Mouse (Mus musculus) heart, adult 11 months (tissue): Measurements from ENCODE around the gene Ckap5.

Experiments
- DNase-seq: peaks from one replicate; pipeline ENCODE4 v3.0.0; 2022

Ckap5 gene

DNA sequence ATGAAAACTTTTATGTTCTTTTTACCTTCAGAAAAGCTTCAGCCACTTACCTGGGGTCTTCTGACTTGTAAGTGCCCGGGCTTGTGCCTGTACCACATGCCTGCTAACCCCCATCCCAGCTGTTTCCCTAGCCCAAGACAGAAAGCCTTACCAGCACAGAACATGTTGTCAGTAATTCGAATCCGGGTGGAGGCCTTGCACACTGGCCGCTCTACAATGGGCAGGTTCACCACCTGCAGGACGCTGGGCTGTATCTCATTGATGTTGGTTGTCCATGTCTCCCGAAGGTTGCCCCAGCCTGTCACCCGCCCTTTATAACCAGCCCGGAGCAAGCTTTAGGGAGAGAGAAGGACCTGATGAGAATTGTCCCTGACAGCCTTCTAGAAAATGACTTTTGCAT, 101.6 kb downstream of the Ckap5 start:
- DNase-seq = peak; percentile 67

DNA sequence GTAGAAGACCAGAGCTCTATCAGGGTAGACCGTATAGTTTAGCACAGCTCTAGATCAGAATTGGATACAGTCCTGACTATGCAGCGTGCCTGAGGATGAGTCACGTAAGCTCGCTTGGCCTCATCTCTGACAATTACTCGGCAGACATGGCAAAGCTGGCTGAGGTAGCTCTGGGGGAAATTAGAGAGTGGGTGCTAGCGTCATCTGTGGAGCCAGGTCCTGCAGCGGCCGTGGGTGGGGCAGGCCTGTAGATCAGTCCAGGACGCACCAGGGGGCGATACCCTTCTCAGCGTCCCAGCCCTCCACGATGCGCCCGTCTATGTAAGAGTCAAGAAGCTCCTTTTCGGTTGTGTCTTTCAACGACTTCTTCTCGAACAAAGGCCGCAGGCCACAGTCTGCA, 103.1 kb downstream of the Ckap5 start:
- no peak for DNase-seq

DNA sequence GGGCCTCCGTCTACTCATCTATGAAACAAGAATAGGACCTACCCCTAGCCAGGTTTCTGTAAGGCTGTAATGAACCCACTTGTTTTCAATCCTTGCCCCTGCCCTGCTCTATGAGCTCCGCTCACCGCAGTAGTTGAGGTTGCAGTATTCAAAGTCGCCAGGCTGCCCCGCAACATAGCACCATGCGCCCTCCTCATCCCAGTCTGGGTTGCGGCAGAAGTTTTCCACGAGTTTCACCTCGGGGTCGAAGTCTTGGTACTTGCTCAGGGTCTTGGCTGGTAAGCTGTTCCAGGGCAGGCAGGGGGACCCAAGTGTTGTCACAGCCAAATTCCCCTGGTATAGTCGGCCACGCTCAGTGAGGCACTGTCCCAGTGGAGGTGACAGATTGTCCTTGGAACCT, 103.8 kb downstream of the Ckap5 start:
- peak; percentile 85 for DNase-seq

DNA sequence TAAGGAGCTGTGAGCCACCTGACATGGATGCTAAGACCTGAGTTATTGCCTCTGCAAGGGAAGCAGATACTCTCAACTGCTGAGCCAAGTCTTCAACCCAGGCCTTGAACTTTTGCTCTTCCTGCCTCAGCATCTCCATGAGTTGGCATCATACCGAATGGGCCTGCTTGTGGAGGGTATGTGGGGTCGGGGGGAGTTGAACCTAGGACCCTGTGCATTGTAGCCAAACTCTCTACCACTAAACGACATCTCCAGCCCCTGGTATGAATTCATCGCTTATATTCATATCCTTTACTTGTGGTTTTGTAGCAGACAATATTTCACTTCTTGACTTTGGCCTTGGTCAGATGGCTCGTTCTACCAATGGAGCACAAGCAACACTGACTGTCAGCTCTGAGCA, 105.3 kb downstream of the Ckap5 start:
- DNase-seq = no peak

DNA sequence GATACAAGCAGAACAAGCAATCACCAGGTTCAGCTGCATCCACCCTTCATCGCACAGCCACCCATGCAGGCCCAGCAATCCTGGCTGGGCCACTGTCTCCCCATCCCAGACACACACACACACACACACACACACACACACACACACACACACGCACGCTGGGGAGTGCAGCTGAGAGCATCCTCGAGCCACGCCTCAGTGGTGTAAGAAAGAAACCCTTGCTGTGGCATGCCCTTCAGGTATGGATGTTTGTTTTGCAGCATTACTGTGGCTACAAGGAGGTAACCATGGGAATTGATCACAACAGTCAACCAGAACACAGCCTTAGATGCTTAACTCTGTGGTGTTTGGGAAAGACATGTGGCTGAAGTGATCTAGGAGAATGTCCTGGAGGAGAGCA, 105.8 kb downstream of the Ckap5 start:
- no peak for DNase-seq

DNA sequence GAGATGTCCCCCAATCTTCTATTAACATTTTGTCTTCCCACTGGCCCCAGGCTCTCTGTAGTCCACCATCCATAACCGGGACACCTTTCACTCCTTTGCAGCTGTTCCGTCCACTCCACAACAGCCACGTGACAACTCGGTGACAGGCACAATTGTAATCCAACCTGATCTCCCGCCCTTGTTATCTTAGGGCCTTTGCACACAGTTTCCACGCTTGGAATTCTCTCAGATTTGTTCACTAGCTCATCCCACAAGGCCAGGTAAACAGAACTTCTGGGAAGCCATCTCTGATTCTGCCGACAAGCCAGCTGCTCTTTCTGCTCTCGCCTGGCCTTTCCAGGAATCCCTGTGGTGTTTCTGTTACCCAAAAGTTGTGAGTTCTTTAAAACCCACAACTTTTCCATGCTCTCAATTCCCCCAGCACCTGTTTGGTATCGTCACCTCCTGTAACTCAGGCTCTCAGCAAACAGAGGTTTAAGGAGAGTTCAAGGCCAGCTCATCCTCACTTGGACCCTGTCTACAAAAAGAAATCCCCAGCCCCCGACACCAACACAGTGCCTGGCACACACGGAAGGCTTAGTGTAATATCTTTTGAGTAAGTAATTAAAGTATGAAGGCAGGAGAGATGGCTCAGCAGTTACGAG, 106.9 kb downstream of the Ckap5 start:
- peak; percentile 80 for DNase-seq

DNA sequence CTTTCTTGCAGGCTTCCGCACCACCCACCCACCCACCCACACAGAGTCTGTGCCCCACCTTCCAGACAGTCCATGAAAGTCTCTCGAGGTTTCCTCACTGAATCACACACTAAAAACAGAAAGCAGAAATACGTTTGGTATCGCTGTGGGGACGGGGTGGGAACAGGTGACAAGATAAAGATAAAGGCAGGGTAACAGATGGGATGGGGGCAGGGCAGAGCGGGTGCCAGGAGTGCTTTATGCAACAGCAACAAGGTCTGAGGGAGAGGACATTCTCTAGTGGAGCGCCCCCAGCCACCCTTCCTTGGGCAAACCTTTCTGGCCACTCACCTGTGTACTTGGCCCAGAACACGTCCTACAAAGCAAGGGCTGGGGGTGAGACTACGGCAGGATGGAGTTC, 108.3 kb downstream of the Ckap5 start:
- peak; percentile 75 for DNase-seq

DNA sequence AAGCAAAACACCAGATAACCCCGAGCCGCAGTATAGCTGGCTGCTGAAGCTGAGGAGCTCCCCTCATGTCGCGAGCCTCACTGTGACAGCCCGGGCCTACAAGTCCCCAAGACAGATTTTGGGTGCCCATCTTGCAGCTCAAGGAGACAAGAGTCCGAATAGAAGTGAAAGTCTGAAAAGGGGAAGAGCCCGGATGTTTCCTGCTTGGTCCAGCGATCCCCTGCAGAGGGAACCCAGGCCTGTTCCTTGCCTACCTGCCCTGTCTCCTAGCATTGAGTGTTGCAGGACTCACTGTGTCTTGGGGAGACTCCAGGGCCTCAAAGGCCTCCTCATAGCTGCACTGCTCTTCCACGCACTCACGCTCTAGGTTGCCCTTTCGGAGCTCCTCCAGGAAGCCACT, 108.9 kb downstream of the Ckap5 start:
- DNase-seq = peak; percentile 86

DNA sequence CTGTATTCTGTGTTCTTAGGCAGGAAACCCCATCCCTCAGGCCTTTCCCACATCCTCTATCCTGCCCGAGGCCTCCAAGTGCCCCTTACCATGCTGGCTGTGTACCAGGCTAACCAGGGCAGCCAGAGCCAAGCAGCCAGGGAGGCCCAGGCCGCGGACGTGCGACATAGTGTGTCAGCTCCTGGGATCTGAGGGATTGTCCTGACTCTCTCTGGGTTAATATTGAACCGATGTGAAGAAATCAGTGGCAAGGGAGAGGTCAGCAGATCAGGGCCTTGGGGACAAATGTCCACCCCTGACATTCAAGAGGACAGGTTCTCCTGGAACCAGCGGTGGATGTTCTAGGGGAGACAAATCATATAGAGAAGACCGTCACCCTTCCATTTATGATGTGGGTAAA, 109.7 kb downstream of the Ckap5 start, which contains the start of gene F2:
Gene F2, minus strand, starts transcription at position 186 of the 400 bp plus-strand sequence.
- DNase-seq = no peak

DNA sequence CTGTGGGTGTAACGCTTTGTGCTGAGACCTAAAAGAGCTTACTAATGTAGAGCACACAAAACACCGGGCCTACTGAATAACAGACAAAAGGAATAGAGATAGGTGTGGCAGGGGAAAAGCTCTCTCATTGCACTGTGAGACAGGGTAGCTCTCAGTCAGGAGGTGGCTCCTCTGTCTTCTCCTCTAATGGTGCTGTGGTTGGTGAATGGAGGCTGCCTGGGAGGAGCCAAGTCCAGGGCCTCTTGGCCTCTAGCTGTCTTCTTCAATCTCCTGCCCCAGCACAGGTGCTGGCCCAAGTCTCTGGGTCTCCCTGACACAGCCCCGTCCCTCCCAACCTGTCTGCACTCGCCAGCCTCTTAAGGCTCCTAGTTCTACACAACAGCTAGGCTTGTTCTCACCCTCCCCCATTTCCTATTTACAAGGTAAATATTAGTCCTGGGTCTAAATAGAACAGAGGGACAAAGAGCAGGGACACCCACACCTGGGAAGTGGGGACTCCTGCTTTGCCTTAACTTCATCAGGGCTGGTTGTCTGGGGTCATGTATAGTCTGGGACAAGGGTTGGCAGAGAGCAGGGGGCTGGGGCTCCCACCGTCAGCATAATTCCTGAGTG, 110.3 kb downstream of the Ckap5 start:
- DNase-seq = no peak

DNA sequence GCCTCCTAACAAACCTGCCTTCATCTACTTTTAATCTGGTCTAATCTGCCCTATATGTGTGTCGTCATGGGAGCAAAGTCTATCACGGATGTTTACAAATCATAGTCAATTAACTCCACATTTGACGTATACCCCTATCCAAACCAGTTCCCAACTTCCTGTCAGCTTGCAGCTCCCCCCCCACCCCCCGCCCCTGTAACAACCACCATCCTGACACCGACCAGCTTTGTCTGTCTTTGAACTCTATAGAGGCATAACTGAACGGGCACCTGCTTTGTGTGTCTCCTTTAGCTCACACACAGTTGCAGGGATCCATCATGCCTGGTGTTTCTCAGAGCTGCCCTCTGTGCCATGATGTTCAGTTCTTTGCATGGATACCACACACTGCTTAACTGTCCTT, 112.4 kb downstream of the Ckap5 start:
- DNase-seq = no peak

DNA sequence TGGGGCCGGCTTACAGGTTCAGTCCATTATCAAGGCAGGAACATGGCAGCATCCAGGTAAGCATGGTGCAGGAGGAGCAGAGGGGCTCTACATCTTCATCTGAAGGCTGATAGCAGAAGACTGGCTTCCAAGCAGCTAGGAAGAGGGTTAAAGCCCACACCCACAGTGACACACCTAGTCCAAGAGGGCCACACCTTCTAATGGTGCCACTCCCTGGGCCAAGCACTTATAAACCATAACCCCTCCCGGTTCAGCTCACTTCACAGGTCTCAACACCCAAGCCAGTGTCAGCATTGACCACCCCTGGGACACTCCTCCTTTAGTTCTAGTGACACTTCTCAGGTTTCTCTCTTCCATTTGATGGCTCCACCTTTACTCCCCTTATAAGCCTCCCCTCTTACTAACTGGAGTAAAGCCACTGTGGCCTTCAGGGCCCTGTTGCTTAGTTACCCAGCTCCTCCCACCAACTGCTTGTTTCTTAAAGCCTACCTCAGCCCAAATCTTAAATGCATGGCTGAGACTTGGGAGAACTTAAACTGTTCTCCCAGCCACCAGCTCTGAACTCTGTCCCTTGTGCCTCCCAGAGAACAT, 116.4 kb downstream of the Ckap5 start:
- peak; percentile 85 for DNase-seq

DNA sequence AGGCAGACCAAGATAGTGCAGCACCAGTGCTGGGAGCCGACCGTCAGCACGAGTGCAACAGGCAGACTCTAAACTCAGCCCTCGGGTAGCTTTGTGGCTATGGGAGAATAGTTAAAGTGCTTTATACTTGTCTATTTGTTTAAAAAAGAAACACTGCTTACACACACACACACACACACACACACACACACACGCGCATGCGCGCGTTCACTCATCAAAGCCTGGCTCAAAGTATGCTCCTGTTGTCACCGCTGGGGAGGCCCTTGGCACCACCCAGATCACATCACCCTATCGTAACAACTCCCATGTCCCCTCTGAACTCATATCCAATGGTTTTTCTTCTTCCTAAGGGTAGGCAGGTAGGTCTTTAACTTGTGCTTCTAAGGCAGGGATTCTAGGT, 117.5 kb downstream of the Ckap5 start:
- no peak for DNase-seq

DNA sequence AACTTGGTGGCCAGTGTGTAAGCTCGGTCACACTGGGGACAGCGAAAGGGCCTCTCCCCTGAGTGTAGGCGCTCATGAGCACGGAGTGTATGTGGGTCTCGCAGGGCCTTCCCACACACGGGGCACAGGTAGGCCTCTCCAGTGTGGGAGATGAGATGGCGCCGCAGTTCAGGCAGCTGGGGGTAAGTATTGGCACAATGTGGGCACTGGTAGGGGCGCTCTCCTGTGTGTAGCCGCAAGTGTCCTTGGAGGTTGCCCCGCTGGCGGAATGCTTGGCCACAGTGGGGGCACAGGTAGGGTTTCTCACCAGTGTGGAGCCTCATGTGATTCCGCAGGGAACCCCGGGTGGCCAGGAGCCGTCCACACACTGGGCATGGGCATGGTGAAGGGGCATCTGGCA, 118.8 kb downstream of the Ckap5 start:
- no peak for DNase-seq

DNA sequence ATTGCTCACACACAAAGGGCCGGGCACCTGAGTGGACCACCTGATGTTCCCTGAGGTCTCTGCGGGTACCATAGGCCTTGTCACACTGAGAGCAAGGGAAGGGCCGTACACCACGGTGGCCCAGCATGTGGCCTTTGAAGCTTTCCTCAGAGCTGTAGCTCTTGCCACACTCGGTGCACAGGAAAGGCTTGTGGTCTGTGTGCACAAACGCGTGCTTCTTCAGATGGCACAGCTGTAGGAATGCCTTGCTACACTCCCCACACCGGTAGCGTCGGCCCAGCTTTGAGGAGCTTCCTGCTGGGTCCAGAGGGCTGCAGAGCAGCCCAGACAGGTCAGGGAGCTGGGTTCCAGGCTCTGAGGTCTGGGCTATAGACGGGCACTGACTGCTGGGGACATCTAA, 119.2 kb downstream of the Ckap5 start:
- no peak for DNase-seq

DNA sequence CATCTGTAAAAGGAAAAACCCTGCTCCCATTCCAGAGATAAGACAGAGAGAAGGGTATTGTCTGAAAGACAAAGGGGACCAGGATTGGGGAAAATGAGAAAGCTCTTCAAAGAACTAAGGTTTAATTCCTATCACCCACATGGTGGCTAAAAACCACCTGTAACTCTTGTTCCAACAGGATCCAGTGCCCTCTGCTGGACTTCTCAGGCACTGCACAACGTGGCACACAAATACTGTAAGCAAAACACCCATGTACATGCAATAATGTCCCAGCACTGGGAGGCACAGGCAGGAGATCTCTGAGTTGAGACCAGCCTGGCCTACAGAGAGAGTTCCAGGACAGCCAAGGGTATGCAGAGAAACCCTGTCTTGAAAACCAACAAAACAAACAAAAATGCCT, 120.2 kb downstream of the Ckap5 start:
- DNase-seq = no peak

DNA sequence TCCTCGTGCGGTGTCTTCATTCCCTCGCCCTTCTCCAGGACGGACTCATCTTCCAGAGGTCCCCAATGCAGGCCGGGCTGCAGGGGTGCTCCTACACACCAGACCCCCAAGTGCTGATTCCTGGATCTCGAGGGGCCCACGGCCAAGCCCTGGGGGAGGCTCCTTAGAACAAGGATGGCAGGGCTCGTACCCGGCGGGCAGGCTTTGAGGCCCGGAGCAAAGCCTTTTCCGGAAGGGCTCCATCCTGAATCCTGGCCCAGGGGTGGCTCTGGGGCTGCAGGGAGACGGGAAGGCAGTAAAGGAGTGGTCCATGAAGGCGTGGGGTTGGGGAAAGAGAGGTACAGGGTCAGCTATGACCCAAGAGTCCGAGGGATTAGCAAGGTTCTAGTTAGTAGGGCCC, 122.6 kb downstream of the Ckap5 start:
- no peak for DNase-seq

DNA sequence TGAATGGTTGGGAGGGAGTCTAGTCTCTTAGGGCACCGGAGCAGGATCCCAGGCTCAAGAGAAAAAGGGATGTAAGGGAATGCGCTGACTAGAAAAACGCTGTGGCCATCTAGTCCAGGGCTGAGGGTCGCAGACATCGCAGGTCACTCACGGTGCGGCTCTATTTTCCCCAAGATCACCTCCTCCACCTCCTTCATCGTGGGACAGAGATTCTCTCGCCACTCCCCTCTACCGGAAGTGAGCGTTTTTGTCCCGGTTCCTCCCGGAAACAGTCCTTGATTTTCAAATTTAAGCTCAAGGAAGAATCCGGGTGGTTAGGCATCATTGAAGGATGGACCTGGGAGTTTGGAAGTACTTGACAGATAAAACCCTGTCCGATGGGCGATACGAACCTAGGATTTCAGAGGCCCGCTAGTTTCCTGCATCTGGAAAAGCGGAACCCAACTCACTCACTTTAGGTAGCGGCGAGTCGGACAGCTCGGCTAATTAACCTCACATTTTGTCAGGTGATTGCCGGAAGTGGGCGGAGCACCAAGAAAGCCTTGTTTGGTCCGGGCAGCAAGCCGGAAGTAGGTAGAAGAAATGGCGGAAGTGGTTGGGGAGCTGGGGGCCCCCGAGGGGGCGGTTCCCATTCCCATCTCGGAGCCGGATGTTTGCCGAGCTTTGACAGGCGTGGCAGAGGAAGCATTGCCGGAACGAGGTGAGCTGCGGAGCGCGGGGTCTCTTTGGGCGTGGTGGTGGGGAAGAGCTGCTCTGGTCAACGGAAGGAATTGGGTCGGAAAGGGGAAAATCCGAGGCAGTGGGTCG, 123.2 kb downstream of the Ckap5 start, which contains the start of the genes Zfp408 and Arhgap1:
Gene Zfp408, minus strand, starts transcription at position 239 of the 807 bp plus-strand sequence.
Gene Arhgap1, plus strand, starts transcription at position 308 of the 807 bp plus-strand sequence.
- peak; percentile 99 for DNase-seq

DNA sequence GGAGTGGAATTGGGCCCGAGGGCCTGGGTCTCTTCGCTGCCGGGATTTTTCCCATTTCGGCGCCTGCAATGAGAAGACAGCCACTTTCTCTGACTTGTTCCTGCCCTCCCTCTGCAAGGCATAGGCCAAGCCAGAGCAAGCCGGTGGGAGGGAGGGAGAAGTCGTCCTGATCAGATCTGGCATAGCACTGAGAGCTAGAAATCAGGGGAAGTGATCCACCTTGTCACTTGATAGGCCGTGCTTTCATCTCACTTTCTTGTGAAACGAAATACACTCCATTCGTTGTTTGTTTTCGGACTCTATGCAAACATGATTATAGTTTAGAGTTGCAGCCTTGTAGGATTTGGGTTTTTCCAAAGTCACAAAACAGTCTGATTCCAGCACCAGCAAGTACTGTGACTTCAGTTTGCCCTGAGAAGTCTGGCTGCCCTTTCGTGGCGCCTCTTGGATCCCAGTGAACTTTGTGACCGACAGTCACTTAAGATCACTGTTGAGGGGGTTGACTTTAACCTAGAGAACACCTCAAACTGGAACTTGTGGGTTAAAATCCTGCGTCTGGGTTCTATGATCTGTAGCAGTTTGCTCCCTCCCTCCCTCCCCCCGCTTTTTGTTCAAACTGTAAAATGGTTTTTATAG, 123.9 kb downstream of the Ckap5 start:
- DNase-seq = no peak

DNA sequence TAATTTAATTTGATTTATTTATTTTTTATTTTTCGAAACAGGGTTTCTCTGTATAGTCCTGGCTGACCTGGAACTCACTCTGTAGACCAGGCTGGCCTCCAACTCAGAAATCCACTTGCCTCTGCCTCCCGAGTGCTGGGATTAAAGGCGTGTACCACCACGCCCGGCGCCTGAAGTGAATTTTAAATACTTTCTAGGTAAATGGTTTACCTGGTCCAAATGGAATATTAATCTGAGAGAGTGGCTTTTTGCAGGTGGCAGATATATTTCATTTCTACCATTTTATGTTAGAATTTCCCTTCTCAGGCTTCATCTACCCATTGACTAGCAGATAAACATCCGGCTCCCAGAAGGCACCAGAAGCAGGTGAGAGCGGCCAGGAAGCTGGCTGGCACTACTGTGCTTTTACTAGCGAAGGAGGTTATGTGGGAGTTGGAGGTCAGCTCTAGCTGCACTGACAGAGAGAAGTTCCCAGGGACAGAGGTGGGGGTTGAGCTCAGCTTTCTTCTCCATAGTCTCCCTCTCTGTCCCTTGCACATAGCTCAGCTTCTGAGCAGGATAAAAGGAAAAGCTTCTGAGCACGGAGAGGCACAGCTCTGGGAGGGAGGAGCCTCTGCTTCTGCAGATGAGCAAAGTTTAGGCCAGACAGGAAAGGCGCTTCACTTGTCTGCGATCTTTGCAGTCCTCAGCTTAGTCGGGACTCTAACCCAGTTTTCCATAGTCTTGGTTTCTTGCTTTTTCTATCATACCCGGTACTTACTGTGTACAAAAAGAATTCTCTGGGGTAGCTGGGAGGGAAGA, 125.1 kb downstream of the Ckap5 start:
- peak; percentile 78 for DNase-seq

DNA sequence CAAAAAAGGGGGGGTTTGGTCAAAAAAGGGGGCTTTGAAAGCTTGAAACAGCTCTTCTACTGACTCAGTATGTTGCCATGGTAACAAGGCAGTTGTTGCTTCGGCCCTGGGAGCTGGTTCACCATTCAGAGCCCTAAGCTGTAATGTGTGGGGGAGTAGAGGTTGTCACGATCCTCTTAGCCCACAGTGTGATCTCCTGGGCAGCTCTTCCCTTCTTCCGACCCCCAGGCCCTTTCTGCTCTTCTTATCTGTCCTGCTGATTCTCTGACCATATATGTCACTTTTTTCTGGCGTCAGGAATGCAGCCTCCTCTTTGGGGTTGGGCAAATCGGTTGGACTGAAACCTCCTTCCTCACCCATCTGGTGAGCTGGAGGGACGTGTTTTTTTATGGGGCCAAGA, 126.3 kb downstream of the Ckap5 start:
- no peak for DNase-seq

DNA sequence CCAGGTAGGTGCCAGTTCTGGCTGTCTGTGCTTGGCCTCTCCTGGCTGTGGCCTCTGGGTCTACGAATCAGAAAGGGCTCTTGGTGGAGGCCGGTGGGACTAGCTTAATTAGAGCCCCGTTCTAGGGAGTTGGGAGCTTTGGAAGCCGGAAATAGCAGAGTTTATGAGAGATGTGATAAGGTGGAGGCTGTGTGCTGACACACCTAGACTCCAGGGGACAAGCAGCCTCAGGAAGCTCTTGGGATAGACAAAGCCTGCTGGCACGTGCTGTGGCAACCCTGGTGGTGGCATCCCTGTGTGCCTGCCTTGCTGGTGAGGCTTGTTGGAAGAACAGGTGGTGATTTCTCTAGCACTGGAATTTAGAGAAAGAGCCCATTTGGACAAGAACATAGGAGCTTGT, 128.8 kb downstream of the Ckap5 start:
- no peak for DNase-seq
